Mouse (Mus musculus) forebrain, embryonic 15.5 days (tissue): ENCODE measurements around the gene Farp2. TPM values are rescaled to one million over a fixed set of nuclear protein-coding genes. Genes with fewer than 3 reads are reported as not detected.

Experiments
- ATAC-seq: fragments of 200-750 bp; cut with Nextera tagmentation; replicated peaks from 2 replicates; pipeline ENCODE4 v1.8.0; 2017; ENCODE audit warnings: mild to moderate bottlenecking, moderate TSS enrichment, moderate library complexity
- H3K27ac ChIP-seq: fragments of 300-500 bp; sonication (generic); replicated peaks from 2 replicates; pipeline ENCODE4 v1.5.1; 2015; ENCODE audit warnings: mild to moderate bottlenecking, inconsistent platforms
- H3K27me3 ChIP-seq: fragments of 300-500 bp; sonication (generic); 2 replicates; pipeline ENCODE4 v1.6.1; 2015; ENCODE audit warnings: inconsistent platforms
- H3K36me3 ChIP-seq: fragments of 300-500 bp; sonication (generic); 2 replicates; pipeline ENCODE4 v1.6.1; 2015; ENCODE audit warnings: mild to moderate bottlenecking, inconsistent platforms
- H3K4me1 ChIP-seq: fragments of 300-500 bp; sonication (generic); 2 replicates; pipeline ENCODE4 v1.6.1; 2015; ENCODE audit warnings: inconsistent platforms
- H3K4me2 ChIP-seq: fragments of 300-500 bp; sonication (generic); replicated peaks from 2 replicates; pipeline ENCODE4 v1.6.1; 2015; ENCODE audit warnings: mild to moderate bottlenecking, inconsistent platforms
- H3K4me3 ChIP-seq: fragments of 300-500 bp; sonication (generic); 2 replicates; pipeline ENCODE4 v1.5.1; 2015; ENCODE audit warnings: mild to moderate bottlenecking, inconsistent platforms
- H3K9ac ChIP-seq: fragments of 300-500 bp; sonication (generic); replicated peaks from 2 replicates; pipeline ENCODE4 v1.6.1; 2015; ENCODE audit warnings: mild to moderate bottlenecking, inconsistent platforms
- H3K9me3 ChIP-seq: fragments of 300-500 bp; sonication (generic); 2 replicates; pipeline ENCODE4 v1.6.1; 2016; ENCODE audit warnings: inconsistent platforms
- WGBS: fragments of 180-500 bp; shearing (Covaris S2); methylation state at CpG from one replicate; pipeline ENCODE4 v1.1.7; 2015; ENCODE audit warnings: mixed read lengths; 5-methylcytosine and 5-hydroxymethylcytosine counted together
- polyA plus RNA-seq: library from polyadenylated mRNA; unstranded; fragments of >200 nt; fragmentation: Nextera tagmentation; extraction: Ambion mirVana; gene quantifications from 2 replicates; pipeline ENCODE4 v1.2.1, GENCODE M21; 2015

Farp2 gene
- polyA plus RNA-seq, 1 experiment from 2014 or later, result 3.2 TPM

GRCm38 (mm10) chr1:93567013-93567412, 55.1 kb downstream of the Farp2 start:
- H3K4me3 ChIP-seq, result no peak overlapping the region
- H3K27me3 ChIP-seq, result no peaks in the 10 kb centered on the region
- WGBS, result 59% methylated on average over 3 of the region's 3 CpGs
- no peak overlapping the region for H3K9ac ChIP-seq
- H3K9me3 ChIP-seq, result no peaks in the 10 kb centered on the region
- H3K36me3 ChIP-seq, result 0 out of 2 replicates have a peak, but pooled peaks cover 6% of the 10 kb centered on the region
- no peak overlapping the region for H3K4me2 ChIP-seq
- H3K4me1 ChIP-seq, result no peaks in the 10 kb centered on the region
- no peak for ATAC-seq
- H3K27ac ChIP-seq, result no peak overlapping the region

- Histone ChIP-seq H3K4me2 (no peak overlapping the region), H3K4me1 (no peaks in the 10 kb centered on the region), H3K9ac (no peak overlapping the region), H3K4me3 (no peak overlapping the region), H3K9me3 (no peaks in the 10 kb centered on the region), H3K36me3 (0 out of 2 replicates have a peak, but pooled peaks cover 6% of the 10 kb centered on the region), H3K27me3 (no peaks in the 10 kb centered on the region), H3K27ac (no peak overlapping the region)
- 91% methylated on average over 9 of the region's 9 CpGs for WGBS
- no peak for ATAC-seq
These were observed 56.0 kb downstream of the Farp2 start for GRCm38 (mm10) chr1:93567717-93568497.

GRCm38 (mm10) chr1:93577066-93577465, 65.2 kb downstream of the Farp2 start:
- Histone ChIP-seq H3K36me3 (no peaks in the 10 kb centered on the region), H3K27me3 (no peaks in the 10 kb centered on the region), H3K9me3 (no peaks in the 10 kb centered on the region), H3K4me3 (no peak overlapping the region), H3K4me1 (no peaks in the 10 kb centered on the region), H3K27ac (no peak overlapping the region), H3K4me2 (no peak overlapping the region), H3K9ac (no peak overlapping the region)
- 83% methylated on average over 3 of the region's 3 CpGs for WGBS
- no peak for ATAC-seq

- H3K36me3 ChIP-seq, result no peaks in the 10 kb centered on the region
- no peak overlapping the region for H3K4me2 ChIP-seq
- no peaks in the 10 kb centered on the region for H3K4me1 ChIP-seq
- no peak overlapping the region for H3K9ac ChIP-seq
- WGBS, result 81% methylated on average over 4 of the region's 4 CpGs
- no peak for ATAC-seq
- no peaks in the 10 kb centered on the region for H3K27me3 ChIP-seq
- H3K9me3 ChIP-seq, result no peaks in the 10 kb centered on the region
- no peak overlapping the region for H3K27ac ChIP-seq
- H3K4me3 ChIP-seq, result no peak overlapping the region
These were observed 66.0 kb downstream of the Farp2 start for GRCm38 (mm10) chr1:93577861-93578260.

- no peak overlapping the region for H3K9ac ChIP-seq
- H3K9me3 ChIP-seq, result no peaks in the 10 kb centered on the region
- no peaks in the 10 kb centered on the region for H3K27me3 ChIP-seq
- H3K4me1 ChIP-seq, result no peaks in the 10 kb centered on the region
- no peak for ATAC-seq
- H3K36me3 ChIP-seq, result no peaks in the 10 kb centered on the region
- no peak overlapping the region for H3K27ac ChIP-seq
- H3K4me2 ChIP-seq, result no peak overlapping the region
- WGBS, result 97% methylated on average over 7 of the region's 7 CpGs
- no peak overlapping the region for H3K4me3 ChIP-seq
These were observed 69.7 kb downstream of the Farp2 start for GRCm38 (mm10) chr1:93581545-93581944.

GRCm38 (mm10) chr1:93588346-93588745, 76.5 kb downstream of the Farp2 start:
- no peak overlapping the region for H3K27ac ChIP-seq
- WGBS, result 61% methylated on average over 3 of the region's 3 CpGs
- H3K27me3 ChIP-seq, result no peaks in the 10 kb centered on the region
- H3K4me1 ChIP-seq, result no peaks in the 10 kb centered on the region
- H3K36me3 ChIP-seq, result no peaks in the 10 kb centered on the region
- ATAC-seq, result no peak
- no peak overlapping the region for H3K4me3 ChIP-seq
- no peaks in the 10 kb centered on the region for H3K9me3 ChIP-seq
- no peak overlapping the region for H3K4me2 ChIP-seq
- no peak overlapping the region for H3K9ac ChIP-seq

- H3K36me3 ChIP-seq, result no peaks in the 10 kb centered on the region
- H3K27ac ChIP-seq, result no peak overlapping the region
- no peak for ATAC-seq
- H3K4me3 ChIP-seq, result no peak overlapping the region
- H3K4me2 ChIP-seq, result no peak overlapping the region
- no peak overlapping the region for H3K9ac ChIP-seq
- H3K27me3 ChIP-seq, result no peaks in the 10 kb centered on the region
- no peaks in the 10 kb centered on the region for H3K4me1 ChIP-seq
- no peaks in the 10 kb centered on the region for H3K9me3 ChIP-seq
These were observed 82.1 kb downstream of the Farp2 start for GRCm38 (mm10) chr1:93593960-93594359.

GRCm38 (mm10) chr1:93595916-93596315, 84.0 kb downstream of the Farp2 start:
- no peaks in the 10 kb centered on the region for H3K36me3 ChIP-seq
- H3K27me3 ChIP-seq, result no peaks in the 10 kb centered on the region
- no peaks in the 10 kb centered on the region for H3K9me3 ChIP-seq
- 79% methylated on average over 6 of the region's 6 CpGs for WGBS
- H3K9ac ChIP-seq, result no peak overlapping the region
- no peak overlapping the region for H3K4me3 ChIP-seq
- no peak overlapping the region for H3K27ac ChIP-seq
- no peak overlapping the region for H3K4me2 ChIP-seq
- ATAC-seq, result no peak
- H3K4me1 ChIP-seq, result no peaks in the 10 kb centered on the region

GRCm38 (mm10) chr1:93602911-93603310, 91.0 kb downstream of the Farp2 start:
- Histone ChIP-seq H3K4me3 (no peak overlapping the region), H3K9me3 (no peaks in the 10 kb centered on the region), H3K9ac (no peak overlapping the region), H3K27ac (no peak overlapping the region), H3K4me2 (no peak overlapping the region), H3K4me1 (no peaks in the 10 kb centered on the region), H3K27me3 (no peaks in the 10 kb centered on the region), H3K36me3 (no peaks in the 10 kb centered on the region)
- no peak for ATAC-seq
- 81% methylated on average over 4 of the region's 4 CpGs for WGBS

GRCm38 (mm10) chr1:93603921-93604320, 92.0 kb downstream of the Farp2 start:
- H3K4me2 ChIP-seq, result no peak overlapping the region
- H3K36me3 ChIP-seq, result no peaks in the 10 kb centered on the region
- no peak overlapping the region for H3K4me3 ChIP-seq
- no peak overlapping the region for H3K27ac ChIP-seq
- H3K9me3 ChIP-seq, result no peaks in the 10 kb centered on the region
- no peak for ATAC-seq
- H3K4me1 ChIP-seq, result no peaks in the 10 kb centered on the region
- no peak overlapping the region for H3K9ac ChIP-seq
- H3K27me3 ChIP-seq, result no peaks in the 10 kb centered on the region
- 94% methylated on average over 12 of the region's 12 CpGs for WGBS

- Histone ChIP-seq H3K4me2 (no peak overlapping the region), H3K27me3 (no peaks in the 10 kb centered on the region), H3K4me1 (no peaks in the 10 kb centered on the region), H3K9ac (no peak overlapping the region), H3K27ac (no peak overlapping the region), H3K4me3 (no peak overlapping the region), H3K36me3 (no peaks in the 10 kb centered on the region), H3K9me3 (no peaks in the 10 kb centered on the region)
- WGBS, result 78% methylated on average over 14 of the region's 14 CpGs
- no peak for ATAC-seq
These were observed 95.5 kb downstream of the Farp2 start for GRCm38 (mm10) chr1:93607090-93608083.

- Histone ChIP-seq H3K36me3 (no peaks in the 10 kb centered on the region), H3K4me1 (no peaks in the 10 kb centered on the region), H3K9ac (no peak overlapping the region), H3K9me3 (no peaks in the 10 kb centered on the region), H3K4me2 (no peak overlapping the region), H3K4me3 (no peak overlapping the region), H3K27me3 (no peaks in the 10 kb centered on the region), H3K27ac (no peak overlapping the region)
- ATAC-seq, result no peak
- 79% methylated on average over 4 of the region's 4 CpGs for WGBS
These were observed 96.9 kb downstream of the Farp2 start for GRCm38 (mm10) chr1:93608696-93609245.
